Mouse (Mus musculus): ENCODE measurements around the gene Tmem121. TPM values are rescaled to one million over a fixed set of nuclear protein-coding genes. Genes with fewer than 3 reads are reported as not detected.

The Tmem121 gene
- polyA plus RNA-seq, 1 experiment = not detected

- H3K4me1 ChIP-seq (ENCODE audit: control insufficient read depth, insufficient read depth, low read length) = no peaks in the 10 kb centered on the region
- no peak overlapping the region for H3K27ac ChIP-seq (ENCODE audit: control insufficient read depth, insufficient read depth, low read depth, low read length, poor library complexity)
- H3K4me3 ChIP-seq (replicated peaks; ENCODE audit: control insufficient read depth, low read depth, low read length) = no peak overlapping the region
- TF ChIP-seq POLR2A (IDR thresholded peaks at IDR 0.05; ENCODE audit: borderline replicate concordance, control insufficient read depth, low read depth, low read length) (no peak), CTCF (IDR thresholded peaks at IDR 0.05; ENCODE audit: control insufficient read depth, insufficient read depth, low read length) (no peak)
Observed at GRCm38 (mm10) chr12:113202008-113202407, 16.3 kb downstream of the Tmem121 start.

- no peak overlapping the region for H3K4me3 ChIP-seq (replicated peaks; ENCODE audit: control insufficient read depth, low read depth, low read length)
- no peaks in the 10 kb centered on the region for H3K4me1 ChIP-seq (ENCODE audit: control insufficient read depth, insufficient read depth, low read length)
- TF ChIP-seq POLR2A (IDR thresholded peaks at IDR 0.05; ENCODE audit: borderline replicate concordance, control insufficient read depth, low read depth, low read length) (no peak), CTCF (IDR thresholded peaks at IDR 0.05; ENCODE audit: control insufficient read depth, insufficient read depth, low read length) (no peak)
- WGBS = 79% methylated on average over 7 of the region's 7 CpGs
- no peak overlapping the region for H3K27ac ChIP-seq (ENCODE audit: control insufficient read depth, insufficient read depth, low read depth, low read length, poor library complexity)
Observed at GRCm38 (mm10) chr12:113203522-113203921, 17.8 kb downstream of the Tmem121 start.

DNA sequence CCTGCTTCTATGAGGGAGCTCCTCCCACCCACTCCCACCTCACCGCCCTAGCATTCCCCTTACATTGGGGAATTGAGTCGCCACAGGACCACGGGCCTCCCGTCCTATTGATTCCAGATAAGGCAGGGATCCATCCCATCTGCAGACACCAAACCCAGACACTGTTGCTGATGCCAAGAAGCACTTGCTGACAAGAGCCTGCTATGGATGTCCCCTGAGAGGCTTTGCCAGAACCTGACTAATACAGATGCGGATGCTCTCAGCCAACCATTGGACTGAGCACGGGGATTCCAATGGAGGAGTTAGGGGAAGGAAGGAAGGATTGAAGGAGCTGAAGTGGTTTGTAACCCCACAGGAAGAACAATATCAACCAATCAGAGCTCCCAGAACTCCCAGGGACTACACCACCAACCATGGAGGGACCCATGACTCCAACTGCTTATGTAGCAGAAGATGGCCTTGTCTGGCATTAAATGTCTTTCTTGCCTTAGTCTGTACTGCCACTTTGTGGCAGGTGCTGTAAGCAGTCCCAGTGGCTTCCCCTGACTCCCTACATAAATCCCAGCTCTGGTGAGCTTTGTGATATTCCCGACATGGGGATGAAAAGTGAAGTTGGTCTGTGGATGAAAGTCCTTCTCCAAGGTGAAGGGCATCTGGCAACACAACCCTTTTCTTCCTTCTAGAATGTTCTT lies 19.7 kb downstream of the Tmem121 start:
- Histone ChIP-seq H3K27ac (ENCODE audit: control insufficient read depth, insufficient read depth, low read depth, low read length, poor library complexity) (no peak overlapping the region), H3K4me1 (ENCODE audit: control insufficient read depth, insufficient read depth, low read length) (no peaks in the 10 kb centered on the region), H3K4me3 (replicated peaks; ENCODE audit: control insufficient read depth, low read depth, low read length) (no peak overlapping the region)
- TF ChIP-seq CTCF (IDR thresholded peaks at IDR 0.05; ENCODE audit: control insufficient read depth, insufficient read depth, low read length) (no peak), POLR2A (IDR thresholded peaks at IDR 0.05; ENCODE audit: borderline replicate concordance, control insufficient read depth, low read depth, low read length) (no peak)
- WGBS = 78% methylated on average over 7 of the region's 7 CpGs

DNA sequence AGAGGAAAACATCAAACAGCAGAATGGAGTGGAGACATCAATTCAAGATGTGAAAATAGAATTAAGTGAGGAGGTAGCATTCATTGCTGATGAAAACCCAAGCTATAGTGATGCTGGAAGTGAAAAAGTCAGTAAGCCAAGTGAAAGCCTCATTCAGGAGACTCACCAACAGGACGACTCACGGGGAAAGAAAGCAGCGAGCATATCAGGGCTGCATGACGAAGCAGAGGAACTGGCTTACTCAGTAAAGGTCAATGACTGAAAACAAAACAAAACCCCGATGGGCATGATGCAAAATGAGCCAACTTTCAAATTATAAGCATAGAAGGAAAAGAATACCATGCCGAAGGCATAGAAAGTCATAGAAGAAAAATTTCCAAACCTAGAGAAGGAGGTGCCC lies 22.0 kb downstream of the Tmem121 start:
- Histone ChIP-seq H3K4me1 (ENCODE audit: control insufficient read depth, insufficient read depth, low read length) (no peaks in the 10 kb centered on the region), H3K4me3 (replicated peaks; ENCODE audit: control insufficient read depth, low read depth, low read length) (no peak overlapping the region), H3K27ac (ENCODE audit: control insufficient read depth, insufficient read depth, low read depth, low read length, poor library complexity) (no peak overlapping the region)
- 66% methylated on average over 6 of the region's 6 CpGs for WGBS
- TF ChIP-seq POLR2A (IDR thresholded peaks at IDR 0.05; ENCODE audit: borderline replicate concordance, control insufficient read depth, low read depth, low read length) (no peak), CTCF (IDR thresholded peaks at IDR 0.05; ENCODE audit: control insufficient read depth, insufficient read depth, low read length) (no peak)

GRCm38 (mm10) chr12:113210586-113211378 lies 25.1 kb downstream of the Tmem121 start:
- WGBS = 74% methylated on average over 17 of the region's 17 CpGs
- no peak overlapping the region for H3K27ac ChIP-seq (ENCODE audit: control insufficient read depth, insufficient read depth, low read depth, low read length, poor library complexity)
- H3K4me3 ChIP-seq (replicated peaks; ENCODE audit: control insufficient read depth, low read depth, low read length) = no peak overlapping the region
- no peaks in the 10 kb centered on the region for H3K4me1 ChIP-seq (ENCODE audit: control insufficient read depth, insufficient read depth, low read length)
- no peak for TF ChIP-seq POLR2A (IDR thresholded peaks at IDR 0.05; ENCODE audit: borderline replicate concordance, control insufficient read depth, low read depth, low read length)
- TF ChIP-seq CTCF (IDR thresholded peaks at IDR 0.05; ENCODE audit: control insufficient read depth, insufficient read depth, low read length) = no peak

DNA sequence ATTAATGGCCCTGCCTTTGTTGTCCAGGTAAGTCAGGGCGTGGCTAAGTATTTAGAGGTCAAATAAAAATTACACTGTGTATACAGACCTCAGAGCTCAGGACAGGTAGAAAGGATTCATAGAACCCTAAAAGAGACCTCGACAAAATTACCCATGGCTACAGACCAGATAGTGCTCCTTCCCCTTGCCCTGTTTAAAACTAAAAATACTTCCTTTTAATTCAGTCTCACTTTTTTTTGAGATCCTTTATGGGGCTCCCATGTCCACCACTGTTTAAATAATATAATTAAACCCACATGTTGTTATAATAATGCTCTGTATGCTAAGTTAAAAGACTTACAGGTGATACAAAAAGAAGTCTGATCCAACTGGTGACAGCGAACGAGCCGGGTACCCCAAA lies 26.0 kb downstream of the Tmem121 start:
- TF ChIP-seq POLR2A (IDR thresholded peaks at IDR 0.05; ENCODE audit: borderline replicate concordance, control insufficient read depth, low read depth, low read length) (no peak), CTCF (IDR thresholded peaks at IDR 0.05; ENCODE audit: control insufficient read depth, insufficient read depth, low read length) (no peak)
- Histone ChIP-seq H3K4me3 (replicated peaks; ENCODE audit: control insufficient read depth, low read depth, low read length) (no peak overlapping the region), H3K4me1 (ENCODE audit: control insufficient read depth, insufficient read depth, low read length) (no peaks in the 10 kb centered on the region), H3K27ac (ENCODE audit: control insufficient read depth, insufficient read depth, low read depth, low read length, poor library complexity) (no peak overlapping the region)
- WGBS = 69% methylated on average over 5 of the region's 5 CpGs

DNA sequence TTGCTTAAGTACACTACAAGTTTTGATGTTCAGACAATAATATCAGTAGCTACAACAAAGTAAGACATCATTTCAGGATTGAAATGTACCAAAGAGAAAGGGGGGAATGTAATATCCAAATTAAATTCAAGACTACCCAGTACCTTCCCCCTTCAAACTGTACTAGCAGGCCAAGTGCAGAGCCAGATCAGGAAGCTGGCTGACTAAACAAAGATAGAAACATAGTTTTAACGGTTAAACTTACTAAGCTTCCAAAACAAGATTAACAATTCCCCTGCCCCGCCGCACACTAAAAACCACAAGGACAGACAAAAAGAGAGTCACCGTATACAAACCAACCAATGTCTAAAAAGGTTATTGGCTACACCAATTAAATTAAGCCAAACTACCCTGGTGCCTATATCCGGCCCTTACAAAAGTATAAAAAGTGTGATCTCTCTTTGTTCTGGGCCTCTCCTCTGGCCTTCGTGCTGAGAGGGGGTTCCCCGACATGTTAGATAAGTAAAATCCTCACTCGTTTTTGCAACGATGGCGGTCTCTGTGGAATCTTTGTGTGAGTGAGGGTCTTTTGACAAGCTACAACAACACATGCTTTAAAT lies 26.7 kb downstream of the Tmem121 start:
- H3K4me3 ChIP-seq (replicated peaks; ENCODE audit: control insufficient read depth, low read depth, low read length) = no peak overlapping the region
- TF ChIP-seq POLR2A (IDR thresholded peaks at IDR 0.05; ENCODE audit: borderline replicate concordance, control insufficient read depth, low read depth, low read length) (no peak), CTCF (IDR thresholded peaks at IDR 0.05; ENCODE audit: control insufficient read depth, insufficient read depth, low read length) (no peak)
- 43% methylated on average over 10 of the region's 10 CpGs for WGBS
- H3K4me1 ChIP-seq (ENCODE audit: control insufficient read depth, insufficient read depth, low read length) = no peaks in the 10 kb centered on the region
- H3K27ac ChIP-seq (ENCODE audit: control insufficient read depth, insufficient read depth, low read depth, low read length, poor library complexity) = no peak overlapping the region

DNA sequence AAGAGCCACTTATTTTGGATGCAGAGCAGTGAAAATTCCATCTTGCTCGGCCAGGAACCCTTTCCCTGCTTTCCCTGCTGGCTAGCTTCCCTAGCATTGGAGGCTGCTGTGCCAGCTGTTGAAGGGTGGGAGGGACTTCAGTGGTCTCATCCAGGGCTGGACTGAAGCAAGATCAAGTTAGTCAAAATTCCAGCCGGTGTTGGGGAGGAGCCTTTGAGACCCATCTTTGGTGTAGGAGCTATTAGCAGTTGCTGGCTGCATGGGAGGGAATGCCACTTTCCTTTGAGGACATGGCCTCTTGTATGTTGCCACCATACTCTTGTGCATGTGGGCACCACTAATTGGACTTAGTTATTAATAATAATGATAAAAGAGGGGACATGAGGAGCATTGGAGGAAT lies 27.5 kb downstream of the Tmem121 start:
- no peak for TF ChIP-seq POLR2A (IDR thresholded peaks at IDR 0.05; ENCODE audit: borderline replicate concordance, control insufficient read depth, low read depth, low read length)
- TF ChIP-seq CTCF (IDR thresholded peaks at IDR 0.05; ENCODE audit: control insufficient read depth, insufficient read depth, low read length) = no peak
- no peak overlapping the region for H3K27ac ChIP-seq (ENCODE audit: control insufficient read depth, insufficient read depth, low read depth, low read length, poor library complexity)
- no peak overlapping the region for H3K4me3 ChIP-seq (replicated peaks; ENCODE audit: control insufficient read depth, low read depth, low read length)
- no peaks in the 10 kb centered on the region for H3K4me1 ChIP-seq (ENCODE audit: control insufficient read depth, insufficient read depth, low read length)
- 81% methylated on average over 2 of the region's 2 CpGs for WGBS
